Mouse (Mus musculus) C2C12 (cell line): Measurements from ENCODE around the gene Utf1.

Experiments used
- CTCF ChIP-seq: IDR thresholded peaks from one replicate; pipeline ENCODE4 v1.5.1; 2011; ENCODE audit not compliant: control insufficient read depth, insufficient read depth, insufficient read length
- MYOG ChIP-seq: IDR thresholded peaks from one replicate; pipeline ENCODE4 v1.6.1; 2011; ENCODE audit not compliant: control insufficient read depth, insufficient read length; ENCODE audit errors: extremely low read depth

DNA sequence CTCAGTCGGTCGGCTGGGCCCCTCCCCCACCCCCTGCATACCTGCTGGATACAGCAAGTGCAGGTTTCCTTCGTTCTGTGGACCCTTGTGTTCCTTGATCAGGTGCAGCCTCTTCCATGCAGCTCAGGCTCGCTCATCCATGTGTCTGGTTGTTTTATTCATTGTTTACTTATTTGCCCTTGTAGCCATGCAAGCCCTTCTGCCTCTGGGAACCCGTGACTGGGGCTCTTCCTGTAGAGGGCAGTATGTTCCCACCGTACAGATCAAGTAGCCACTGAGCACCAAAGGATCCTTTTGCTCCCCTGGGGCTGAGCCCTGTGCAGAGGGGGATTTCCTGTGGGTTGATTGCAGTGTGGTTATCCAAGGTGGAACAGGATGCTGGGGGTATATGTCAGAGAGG is 37.9 kb upstream of the Utf1 start:
- TF ChIP-seq CTCF, result no peak
- TF ChIP-seq MYOG, result no peak
